Mouse (Mus musculus): ENCODE measurements at regions not wholly inside any gene's neighbourhood (a gene's known extent, or its start where the extent isn't known, plus 50 kb on each side); places are given as distances from the start of the nearest gene placed in this dataset.

- TF ChIP-seq POLR2A (IDR thresholded peaks at IDR 0.05; ENCODE audit: borderline replicate concordance, extremely low read depth, low read depth, low read length) (no peak), CTCF (IDR thresholded peaks at IDR 0.05; ENCODE audit: insufficient read depth, low read length) (no peak)
These were observed 521.6 kb downstream of the Dok5 start for GRCm38 (mm10) chr2:171253194-171253593.

All from lung, adult 2 months (tissue).